Mouse (Mus musculus): ENCODE results near the gene Gm17334.
"Not testable (repeated sequence)": the region's sequence is repeated elsewhere in the genome, so short reads cannot be mapped to it uniquely, and the experiment has no call there.

Gm17334 gene

DNA sequence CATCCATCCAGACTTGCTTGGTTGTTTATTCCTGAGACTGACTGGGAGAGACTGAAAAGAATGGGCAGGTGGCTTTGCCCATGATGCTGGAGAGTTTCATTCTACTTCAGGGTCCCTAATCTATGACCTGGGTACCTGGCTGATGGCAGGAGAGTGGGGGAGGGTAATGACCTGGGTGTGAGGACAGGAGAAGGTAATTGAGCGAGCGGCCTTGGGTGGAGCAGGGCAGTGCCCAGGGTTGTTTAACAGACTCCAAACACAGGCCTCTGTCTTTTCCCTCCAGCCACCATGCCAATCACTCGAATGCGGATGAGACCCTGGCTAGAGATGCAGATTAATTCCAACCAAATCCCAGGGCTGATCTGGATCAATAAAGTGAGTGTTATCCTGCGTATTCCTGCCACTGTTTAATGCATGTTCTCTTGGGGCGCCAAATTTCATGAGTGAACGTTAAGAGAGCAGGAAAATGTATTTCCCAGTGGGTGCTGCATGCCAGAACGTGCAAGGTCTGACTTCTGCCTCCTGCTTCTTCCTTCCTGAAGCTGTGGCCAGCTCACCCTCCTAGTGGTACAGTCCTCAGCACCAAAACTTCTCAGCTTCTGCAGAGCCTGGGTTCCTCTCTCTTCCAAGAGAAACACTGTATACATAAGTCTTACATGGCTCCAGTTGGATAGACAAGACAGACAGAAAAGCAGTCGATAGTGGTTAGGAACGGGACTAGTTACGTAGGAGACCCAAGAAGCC lies 1.8 kb downstream of the Gm17334 start:
- DNase-seq (ENCODE audit: low spot score), result no peak

DNA sequence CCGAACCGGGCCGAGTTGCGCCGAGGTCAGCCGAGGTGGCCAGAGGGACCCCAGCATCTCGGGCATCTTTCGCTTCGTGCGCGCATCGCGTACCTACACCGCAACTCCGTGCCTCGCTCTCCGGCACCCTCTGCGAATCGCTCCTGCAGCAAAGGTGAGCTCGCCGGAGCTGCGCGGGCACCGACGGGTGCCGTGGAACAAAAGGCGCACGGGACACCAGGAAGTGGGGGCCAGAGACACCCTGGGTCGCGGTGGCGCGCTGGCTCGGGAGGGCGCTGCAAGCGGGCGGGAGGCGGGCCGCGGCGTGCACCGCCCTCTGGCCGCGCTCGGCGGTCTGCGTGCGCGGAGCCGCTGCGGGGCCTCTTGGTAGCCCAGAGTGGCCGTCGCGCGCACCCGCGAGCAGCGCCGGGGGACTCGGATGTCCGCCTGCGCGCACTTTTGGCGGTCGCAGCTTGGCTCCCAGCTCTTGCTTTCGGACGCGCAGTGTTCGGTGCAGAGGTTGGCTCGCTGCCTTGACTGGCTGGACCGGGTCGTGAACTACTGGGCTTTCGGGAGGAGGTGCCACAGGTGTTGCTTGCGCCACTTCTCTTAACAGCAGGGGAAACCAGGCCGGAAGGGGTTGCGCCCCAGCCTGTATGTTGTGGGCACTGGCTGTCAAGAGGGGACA lies 2.7 kb downstream of the Gm17334 start:
- DNase-seq (ENCODE audit: low spot score), result peak; percentile 73

DNA sequence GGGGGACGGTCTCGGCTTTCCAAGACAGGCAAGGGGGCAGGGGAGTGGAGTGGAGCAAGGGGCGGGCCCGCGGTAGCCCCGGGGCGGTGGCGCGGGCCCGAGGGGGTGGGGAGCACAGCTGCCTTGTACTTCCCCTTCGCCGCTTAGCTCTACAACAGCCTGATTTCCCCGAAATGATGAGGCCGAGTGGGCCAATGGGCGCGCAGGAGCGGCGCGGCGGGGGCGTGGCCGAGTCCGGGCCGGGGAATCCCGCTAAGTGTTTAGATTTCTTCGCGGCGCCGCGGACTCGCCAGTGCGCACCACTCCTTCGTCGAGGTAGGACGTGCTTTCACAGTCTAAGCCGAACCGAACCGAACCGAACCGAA lies 3.2 kb downstream of the Gm17334 start, which contains the start of gene Irf1:
Irf1 (plus strand) TSS at position 255 of the 365 bp plus-strand sequence.
- DNase-seq (ENCODE audit: low spot score), result peak; percentile 86

DNA sequence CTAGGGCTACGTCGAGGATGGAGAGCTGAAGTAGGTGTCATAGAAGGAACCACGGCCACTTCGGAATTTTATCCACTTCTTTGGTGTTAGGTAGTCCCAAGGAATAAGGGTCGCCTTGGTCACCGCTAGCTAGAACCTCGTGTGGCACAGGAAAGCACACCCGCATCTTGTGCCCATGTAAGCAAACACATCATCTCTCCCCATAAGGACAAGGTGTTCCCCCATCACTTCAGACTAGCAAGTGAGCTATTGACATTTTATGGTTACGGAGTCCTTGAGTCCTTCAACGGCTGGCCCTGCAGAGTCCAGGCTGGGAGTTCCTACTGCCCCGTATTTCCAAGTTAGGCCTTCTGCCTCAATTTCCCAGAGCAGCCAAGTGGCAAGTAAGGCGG lies 3.8 kb downstream of the Gm17334 start:
- no peak for DNase-seq (ENCODE audit: low spot score)

DNA sequence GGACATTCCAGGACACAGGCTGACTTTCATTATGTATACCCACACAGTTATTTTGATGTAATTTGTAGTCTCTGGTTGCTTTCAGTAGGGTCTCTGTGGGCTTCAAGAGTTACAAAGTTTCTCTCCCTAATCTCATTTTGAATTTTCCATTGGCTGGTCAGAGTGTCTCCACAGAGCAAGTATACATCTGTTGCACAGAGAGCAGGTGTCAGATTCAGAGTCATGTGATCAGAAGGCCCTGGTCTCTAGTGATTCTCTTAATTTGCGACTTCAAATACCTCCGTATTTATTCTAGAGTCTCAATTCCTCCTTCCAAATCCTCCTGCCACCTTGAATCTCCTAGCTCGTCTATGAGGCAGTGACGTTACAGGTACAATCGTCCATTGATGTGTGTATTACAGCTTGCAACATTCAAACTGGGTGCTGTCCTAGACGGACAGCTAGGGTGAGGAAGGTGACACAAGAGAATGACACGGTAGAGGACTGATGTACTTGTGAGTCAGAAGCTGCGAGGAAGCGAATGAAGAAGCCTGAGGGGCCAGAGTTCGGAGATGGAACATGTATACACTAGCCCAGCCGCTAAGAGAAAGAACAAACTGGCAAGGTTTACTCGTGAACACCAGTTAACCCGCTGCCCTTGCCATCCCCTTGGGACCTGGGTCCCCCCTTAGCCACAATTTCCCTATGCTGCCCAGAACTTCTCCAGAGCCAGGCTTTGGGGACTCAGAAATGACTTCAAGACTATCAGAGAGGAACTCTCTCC lies 4.4 kb downstream of the Gm17334 start:
- no peak for DNase-seq (ENCODE audit: low spot score)

DNA sequence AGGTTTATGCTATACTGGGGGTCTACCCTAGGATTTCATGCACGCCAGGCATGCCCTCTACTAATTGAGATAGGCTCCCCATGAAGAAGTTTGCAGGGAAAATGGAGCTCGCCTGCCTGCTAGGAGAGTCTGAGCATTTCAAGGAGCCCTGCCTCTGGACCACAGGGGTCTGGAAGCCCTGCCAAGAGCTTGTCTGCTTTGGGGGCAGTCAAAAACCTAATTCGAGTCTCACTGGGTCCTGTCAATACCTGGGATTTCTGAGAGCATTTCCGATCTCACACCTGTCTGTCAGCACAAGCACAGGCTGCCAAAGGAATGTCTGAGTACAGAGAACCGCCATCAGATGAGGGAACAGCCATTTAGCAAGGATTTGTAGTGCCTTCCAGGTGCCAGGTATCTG lies 8.4 kb downstream of the Gm17334 start:
- DNase-seq (ENCODE audit: low spot score), result no peak

DNA sequence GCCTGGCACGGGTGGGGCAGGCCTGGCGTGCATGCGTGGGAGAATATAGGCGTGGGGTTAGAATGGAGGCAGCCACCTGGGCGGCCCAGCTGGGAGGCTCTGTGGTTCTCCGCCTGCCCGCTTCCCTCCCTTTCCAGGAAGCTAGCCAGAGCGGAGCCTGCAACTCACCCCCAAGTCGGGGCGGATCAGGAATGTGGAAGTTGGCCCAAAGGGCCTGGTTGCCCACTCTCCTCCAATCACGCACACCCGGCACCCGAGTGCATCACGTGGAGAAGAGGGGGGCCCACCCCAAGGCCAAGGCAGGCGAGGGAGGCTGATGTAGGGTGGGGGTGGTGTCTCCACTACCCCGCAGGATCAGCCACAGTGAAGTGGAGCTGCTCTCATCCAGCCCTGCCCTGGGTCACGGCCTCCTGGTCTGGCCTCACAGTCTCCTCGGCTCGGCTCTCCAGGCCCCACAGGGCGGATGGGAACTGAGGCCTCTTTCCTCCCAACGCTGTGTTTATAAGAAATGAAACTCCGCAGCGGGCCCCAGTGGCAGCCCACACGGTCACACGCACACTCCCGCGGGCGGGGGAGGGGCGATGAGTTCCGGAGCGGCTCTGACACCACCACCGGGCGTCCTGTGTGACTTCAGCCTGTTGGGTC lies 9.4 kb downstream of the Gm17334 start:
- peak; percentile 80 for DNase-seq (ENCODE audit: low spot score)

DNA sequence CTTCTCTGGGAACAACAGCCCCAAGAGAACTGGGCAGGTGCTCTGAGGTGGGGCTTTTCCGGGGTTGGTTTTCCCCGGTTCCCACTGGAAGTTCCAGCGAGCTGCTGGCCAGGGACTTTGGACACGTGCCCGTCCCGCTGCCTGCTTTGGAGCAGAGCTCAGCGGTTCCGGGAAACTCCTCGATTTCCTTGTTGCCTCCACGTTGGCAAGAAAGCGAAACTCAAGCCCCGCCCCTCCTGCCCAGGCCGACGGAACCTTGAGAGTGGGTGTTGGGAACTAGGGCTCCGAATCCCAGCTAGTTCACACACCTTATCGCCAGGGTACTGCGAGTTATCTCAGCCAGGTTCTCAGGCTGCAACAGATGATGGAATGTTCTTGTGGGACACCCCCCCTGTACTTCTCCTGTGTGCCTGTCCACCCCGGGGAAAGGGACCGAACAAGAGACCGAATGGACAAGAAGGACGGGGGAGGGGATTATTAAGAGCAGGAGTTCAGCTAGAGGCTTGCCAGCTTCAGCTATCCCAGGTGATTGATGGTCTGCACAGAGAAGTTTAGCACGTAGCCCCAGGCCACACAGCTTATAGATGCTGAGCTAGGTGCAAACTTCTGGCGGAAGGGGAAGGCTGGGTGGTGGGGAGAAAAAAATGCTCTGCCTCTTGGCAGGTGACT lies 10.0 kb downstream of the Gm17334 start:
- DNase-seq (ENCODE audit: low spot score), result peak; percentile 49

DNA sequence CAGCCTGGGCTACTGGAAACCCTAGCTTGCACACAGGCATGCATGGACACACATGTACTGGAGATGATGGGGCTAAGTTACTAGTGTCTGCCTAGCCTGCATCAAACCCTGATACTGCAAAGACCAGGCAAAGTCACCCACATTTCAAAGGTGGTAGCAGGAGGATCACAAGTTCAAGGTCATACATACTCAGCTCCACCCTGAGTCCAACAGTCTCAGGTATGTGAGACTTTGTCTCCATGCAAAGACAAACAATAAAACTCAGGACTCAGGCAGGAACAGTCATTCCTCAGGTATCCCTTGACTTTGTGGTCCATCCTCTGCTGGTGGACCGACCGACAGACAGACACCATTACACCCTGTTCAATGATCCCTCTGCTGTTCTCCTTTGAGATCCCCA lies 10.6 kb downstream of the Gm17334 start:
- no peak for DNase-seq (ENCODE audit: low spot score)

DNA sequence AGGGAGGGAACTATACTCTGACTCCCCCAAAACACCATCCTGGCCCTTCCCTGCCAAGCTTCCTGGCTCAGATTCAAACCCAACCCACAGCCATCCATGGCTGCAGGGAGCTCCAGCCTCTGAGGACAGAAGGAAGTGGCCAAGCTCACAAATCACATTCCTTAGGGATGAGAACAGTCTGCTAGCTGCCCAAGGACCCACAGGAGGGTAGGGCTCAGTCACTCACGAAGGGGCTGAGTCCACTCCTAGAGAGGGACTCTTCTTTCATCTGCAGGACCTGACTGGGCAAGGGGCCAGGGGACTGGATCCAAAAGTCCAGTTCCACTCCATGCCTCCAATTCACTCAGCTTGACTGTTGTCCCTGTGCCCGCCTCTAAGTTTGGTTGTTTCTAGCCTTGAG lies 11.2 kb downstream of the Gm17334 start:
- no peak for DNase-seq (ENCODE audit: low spot score)

DNA sequence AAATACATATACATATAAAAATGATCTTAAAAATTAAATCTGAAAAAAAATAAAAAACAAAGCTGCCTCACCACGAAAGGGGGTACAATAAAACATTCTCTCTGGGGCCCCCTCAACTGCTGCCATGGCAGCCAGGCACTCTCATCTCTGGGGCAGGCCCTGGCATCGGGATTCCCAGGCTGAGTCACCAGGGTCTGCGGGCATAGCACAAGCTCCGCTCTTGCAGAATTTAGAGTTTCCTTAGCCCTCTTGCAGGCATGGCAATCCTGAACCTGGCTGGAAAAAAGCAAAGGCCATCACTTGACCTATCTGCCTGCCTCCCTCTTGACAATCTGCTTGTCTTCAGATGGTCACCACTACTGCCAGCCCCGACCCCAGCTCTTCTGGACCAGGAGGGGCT lies 11.7 kb downstream of the Gm17334 start:
- DNase-seq (ENCODE audit: low spot score), result no peak

DNA sequence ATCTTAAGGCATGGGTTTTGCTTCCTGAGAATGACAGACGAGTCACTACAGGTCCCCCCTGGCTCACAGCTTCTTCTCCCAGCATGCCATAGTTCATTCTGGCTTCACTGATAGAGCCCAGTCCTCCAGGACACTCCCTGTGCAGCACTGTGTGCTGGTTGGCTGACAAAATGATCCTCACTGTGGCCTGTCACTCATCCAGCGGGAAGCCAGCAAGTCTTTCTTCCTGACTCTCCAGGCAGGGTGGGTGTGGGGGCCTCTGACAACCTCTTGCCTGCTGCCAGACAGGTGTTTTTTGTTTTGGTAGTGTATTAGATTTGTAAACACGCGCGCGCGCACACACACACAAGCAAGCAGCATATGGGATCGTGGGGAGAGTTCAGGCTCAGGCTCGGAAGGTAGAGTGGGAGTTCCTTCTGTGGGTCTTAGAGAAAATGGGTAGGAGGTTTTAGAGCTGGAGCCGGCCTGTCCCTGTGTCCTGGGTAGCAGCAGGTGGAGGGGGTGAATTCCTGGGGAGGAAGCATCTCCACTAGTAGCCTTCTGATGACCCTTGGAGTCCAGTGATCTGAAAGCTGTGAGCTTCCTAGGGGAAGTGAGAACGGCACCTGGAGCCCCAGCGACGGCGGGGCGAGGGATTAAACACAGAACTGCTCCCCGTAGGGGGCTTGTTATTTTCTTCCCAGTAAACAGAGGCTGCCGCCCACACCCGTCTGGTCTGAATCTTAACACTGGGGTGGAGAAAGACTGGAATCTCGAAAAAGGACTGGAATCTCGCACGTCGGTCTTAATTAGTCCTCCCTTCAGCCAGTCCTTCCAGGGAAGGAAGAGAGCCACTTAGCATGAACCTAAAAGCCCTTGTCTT lies 13.2 kb downstream of the Gm17334 start:
- no peak for DNase-seq (ENCODE audit: low spot score)

DNA sequence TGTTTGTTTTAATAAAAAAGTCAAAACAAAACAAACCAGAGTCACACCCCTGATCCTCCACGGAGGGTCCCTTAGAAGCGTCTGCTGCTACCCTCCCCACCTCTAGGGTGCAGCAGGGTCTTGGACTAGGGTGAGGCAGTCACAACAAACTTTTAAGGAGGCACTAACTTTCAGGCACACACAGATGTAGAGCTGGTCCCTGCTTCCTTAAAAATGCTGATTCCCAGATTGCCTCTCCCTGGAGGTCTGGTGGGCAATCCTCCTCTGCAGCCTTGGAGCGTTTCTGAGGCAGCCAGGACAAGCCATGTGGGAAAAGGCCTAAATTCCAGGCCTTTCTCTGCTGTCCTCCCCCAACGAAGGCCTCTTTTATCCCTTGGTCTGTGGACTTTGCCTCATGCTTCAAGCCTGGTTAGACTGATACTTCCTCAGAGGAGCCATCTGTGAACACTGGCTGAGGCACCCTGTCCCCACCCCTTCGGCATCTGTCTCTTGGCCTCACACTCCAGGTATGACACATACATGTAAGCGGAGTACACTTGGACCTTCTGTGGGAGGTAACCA lies 14.1 kb downstream of the Gm17334 start:
- peak; percentile 39 for DNase-seq (ENCODE audit: low spot score)

DNA sequence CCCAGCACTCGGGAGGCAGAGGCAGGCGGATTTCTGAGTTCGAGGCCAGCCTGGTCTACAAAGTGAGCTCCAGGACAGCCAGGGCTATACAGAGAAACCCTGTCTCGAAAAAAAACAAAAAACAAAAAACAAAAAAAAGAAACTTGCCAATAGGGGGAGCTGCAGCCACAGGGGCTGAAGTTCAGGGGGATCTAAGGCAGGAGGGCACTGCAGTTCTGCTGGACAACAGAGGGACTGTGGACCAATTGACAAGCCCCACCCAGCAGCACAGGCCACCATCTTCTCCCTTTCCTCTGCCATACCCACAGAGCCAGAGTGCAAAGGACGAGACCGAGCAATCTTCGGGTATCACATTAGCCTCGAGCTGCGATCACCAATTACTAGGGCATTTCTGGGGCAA lies 15.0 kb downstream of the Gm17334 start:
- not testable (repeated sequence) for DNase-seq (ENCODE audit: low spot score)

DNA sequence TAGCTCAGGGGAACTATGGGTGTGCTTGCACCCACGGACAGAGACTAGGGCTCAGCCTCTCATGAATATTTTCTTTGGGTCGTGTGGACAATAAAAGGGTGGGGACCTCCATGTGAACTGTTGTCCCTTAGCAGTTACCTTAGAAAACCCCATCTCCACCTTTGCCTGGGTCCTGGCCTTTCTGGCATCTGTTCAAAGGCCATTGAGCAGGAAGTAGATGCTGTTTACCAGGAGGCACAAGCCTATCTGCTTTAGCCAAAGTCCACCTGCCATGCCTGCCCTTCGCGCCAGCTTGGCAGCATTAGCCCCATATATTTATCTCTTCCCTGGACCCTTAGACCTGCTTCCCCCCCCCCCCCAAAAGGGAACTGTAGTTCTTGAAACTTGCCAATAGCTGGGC lies 15.4 kb downstream of the Gm17334 start:
- DNase-seq (ENCODE audit: low spot score), result no peak

DNA sequence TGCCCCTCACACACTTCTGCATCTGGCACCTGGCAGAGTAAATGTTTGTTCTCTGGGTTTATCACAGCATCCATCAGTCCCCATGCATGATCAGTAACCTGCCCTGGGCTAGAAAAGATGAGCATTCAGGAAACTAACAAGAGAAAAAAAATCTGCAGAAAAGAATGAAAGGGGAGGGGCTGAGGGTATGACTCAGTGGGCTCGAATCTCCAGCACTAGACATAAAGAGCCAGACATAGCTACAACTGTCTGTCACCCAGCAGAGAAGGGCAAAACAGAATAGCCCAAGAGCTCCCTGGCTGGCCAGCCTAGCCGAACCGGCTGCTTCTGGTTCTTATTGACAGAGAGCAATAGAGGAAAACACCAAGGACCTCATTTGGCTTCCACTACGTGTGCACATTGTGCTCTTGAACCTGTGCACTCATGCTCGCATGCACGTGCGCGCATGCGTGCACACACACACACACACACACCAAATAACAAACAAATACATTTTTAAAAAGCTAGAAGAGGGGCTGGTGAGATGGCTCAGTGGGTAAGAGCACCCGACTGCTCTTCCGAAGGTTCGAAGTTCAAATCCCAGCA lies 17.9 kb downstream of the Gm17334 start:
- no peak for DNase-seq (ENCODE audit: low spot score)

DNA sequence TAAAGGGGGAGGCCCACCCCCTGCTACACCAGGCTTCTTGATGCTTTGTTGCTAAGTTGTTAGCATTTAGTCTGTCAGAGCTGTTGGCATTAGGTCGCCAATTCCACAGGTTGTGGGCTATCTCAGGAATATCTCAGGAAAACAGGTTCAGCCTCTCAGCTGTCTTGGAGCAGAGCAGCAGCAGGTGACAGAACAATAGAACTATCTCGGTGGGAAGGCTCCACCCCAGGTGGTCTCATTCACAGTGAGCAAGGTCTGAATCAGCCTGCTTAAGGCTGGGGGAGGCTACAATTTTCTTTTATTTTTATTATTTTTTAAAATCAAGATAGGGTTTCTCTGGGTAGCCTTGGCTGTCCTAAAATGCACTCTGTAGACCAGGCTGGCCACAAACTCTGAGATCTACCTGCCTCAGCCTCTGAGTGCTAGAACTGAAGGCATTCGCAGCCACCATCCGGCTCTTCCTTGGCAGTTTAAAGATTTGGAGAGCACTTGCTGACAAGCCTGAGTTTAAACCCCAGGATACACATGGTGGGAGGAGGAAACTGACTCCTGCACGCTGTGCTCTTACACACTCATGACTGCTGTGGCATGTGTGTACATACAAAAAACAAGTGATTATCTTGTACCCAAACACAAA lies 23.2 kb downstream of the Gm17334 start:
- DNase-seq (ENCODE audit: low spot score), result no peak

DNA sequence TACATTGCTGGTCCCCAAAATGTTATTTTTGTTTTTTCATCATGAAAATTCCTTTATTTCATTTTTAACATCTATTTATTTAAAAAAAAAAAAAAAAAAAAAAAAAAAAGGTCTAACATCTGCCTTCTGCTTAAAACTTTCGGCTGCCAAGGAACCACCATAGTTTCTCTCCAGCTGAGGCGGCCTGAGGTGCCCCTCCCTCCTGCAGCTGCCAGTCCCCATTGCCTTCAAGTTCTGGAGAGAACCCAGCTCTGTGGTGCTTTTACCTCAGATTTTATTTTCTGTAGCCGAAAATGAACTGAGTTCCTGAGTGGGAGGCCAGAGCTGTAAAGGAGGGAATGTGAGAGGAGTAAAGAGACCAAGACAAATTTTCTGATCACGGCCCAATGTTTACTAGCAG lies 23.7 kb downstream of the Gm17334 start:
- no peak for DNase-seq (ENCODE audit: low spot score)

DNA sequence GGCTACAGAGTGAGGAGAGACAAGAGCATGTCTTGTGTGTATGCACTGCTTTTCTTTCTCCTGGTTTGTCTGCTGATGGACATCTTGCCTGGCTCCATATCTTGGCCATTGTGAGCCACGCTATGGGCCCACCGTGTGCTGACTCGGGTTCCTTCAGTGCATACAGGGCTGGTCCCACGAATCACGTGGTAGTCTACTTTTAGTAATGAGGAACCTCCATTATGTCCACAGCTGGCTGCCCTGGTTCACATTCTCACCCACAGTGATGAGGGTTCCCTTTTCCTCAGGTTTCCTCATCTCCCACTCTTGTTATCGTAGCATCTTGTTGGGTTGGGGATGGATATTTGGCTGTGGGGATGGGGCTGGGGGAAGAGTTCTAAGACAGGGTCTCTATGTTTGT lies 24.4 kb downstream of the Gm17334 start:
- no peak for DNase-seq (ENCODE audit: low spot score)

DNA sequence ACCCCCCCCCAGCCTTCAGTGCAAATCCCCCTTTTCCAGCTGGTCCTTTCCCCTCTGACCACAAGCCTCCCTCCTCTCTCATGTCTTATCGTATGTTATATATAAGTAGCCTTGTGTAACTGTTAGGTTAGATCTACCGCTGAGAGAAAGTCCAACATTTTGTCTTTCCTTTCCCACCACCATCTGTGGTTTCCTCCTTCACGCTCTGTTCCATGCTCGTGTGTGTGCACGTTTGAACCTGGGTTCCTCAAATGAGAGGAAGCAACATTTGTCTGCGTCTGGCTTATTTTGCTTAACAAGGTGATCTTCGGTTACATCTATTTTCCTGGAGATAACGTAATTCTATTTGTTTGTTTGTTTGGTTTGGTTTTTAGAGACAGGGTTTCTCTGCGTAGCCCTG lies 25.0 kb downstream of the Gm17334 start:
- DNase-seq (ENCODE audit: low spot score), result no peak
